22 mouse cellular contexts compared by ENCODE assay signal in the genomic region with DNA sequence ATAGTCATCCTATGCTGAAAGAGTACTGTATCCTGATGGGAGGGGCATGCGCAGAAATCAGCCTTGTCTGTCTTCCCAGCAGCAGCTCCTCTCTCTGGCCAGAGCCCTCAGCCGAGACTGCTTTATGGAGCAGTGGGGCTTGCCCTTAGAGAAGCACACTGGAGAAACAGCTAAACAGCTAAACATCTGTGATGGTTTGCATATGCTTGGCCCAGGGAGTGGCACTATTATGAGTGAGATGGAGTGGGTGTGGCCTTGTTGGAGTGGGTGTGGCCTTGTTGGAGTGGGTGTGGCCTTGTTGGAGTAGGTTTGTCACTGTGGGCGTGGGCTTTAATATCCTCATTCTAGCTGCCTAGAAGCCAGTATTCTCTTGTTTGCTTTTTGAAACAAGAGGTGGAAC. TPM values are rescaled to one million over a fixed set of nuclear protein-coding genes. Genes with fewer than 3 reads are reported as not detected.
A peak's percentile ranks its signal among the peaks of the same experiment; 100 is the strongest.
DNase-seq lines count a peak whose midpoint lies in the region; ATAC-seq and TF ChIP-seq lines count a peak whose summit lies in the region.
"Had no signal": no experiment of that assay in that cellular context is flagged by ENCODE, and none has a peak within 500 bp of the region (broad histone marks: within the 10 kb centered on the region; RNA-seq: fewer than 3 reads in every experiment).

No protein-coding gene starts in this region.

- H3K9ac ChIP-seq in lung, embryonic 14.5 days: no peak overlapping the region
- no peak overlapping the region for H3K9ac ChIP-seq in ES-Bruce4 (ENCODE audit: low read depth, poor library complexity, severe bottlenecking)
- no peak overlapping the region for H3K9ac ChIP-seq in forebrain, embryonic 13.5 days
- no peak overlapping the region for H3K9ac ChIP-seq in heart, embryonic 12.5 days
- H3K9ac ChIP-seq: embryonic facial prominence, embryonic 13.5 days; forebrain, embryonic 12.5 days; forebrain, postnatal 0 days; heart, embryonic 13.5 days; hindbrain, embryonic 15.5 days had no signal

- H3K27ac ChIP-seq in lung, embryonic 14.5 days (ENCODE audit: low read depth): no peak overlapping the region
- peak overlapping the region; percentile 92 for H3K27ac ChIP-seq in ES-Bruce4 (ENCODE audit: insufficient read depth, low read length)
- no peak overlapping the region for H3K27ac ChIP-seq in forebrain, embryonic 13.5 days
- no peak overlapping the region for H3K27ac ChIP-seq in heart, embryonic 12.5 days (ENCODE audit: poor library complexity, severe bottlenecking)
- H3K27ac ChIP-seq: embryonic facial prominence, embryonic 13.5 days; forebrain, embryonic 12.5 days; gastrocnemius, adult 2 months; heart, embryonic 13.5 days; hindbrain, embryonic 15.5 days had no signal

- no peaks in the 10 kb centered on the region for H3K36me3 ChIP-seq in lung, embryonic 14.5 days (ENCODE audit: insufficient read depth)
- H3K36me3 ChIP-seq in ES-Bruce4 (ENCODE audit: control insufficient read depth, insufficient read depth, low read length, poor library complexity, severe bottlenecking): no peaks in the 10 kb centered on the region
- H3K36me3 ChIP-seq in forebrain, embryonic 13.5 days (ENCODE audit: poor library complexity, severe bottlenecking): no peaks in the 10 kb centered on the region
- H3K36me3 ChIP-seq in heart, embryonic 12.5 days: no peaks in the 10 kb centered on the region
- H3K36me3 ChIP-seq: embryonic facial prominence, embryonic 13.5 days; forebrain, embryonic 12.5 days; G1E; heart, embryonic 13.5 days; hindbrain, embryonic 15.5 days had no signal

- TF ChIP-seq POLR2A in ES-Bruce4 (IDR thresholded peaks at IDR 0.05; ENCODE audit: insufficient read depth, low read length): no peak

- WGBS in lung, embryonic 14.5 days: 72% methylated on average over 3 of the region's 3 CpGs
- WGBS in forebrain, embryonic 13.5 days: 88% methylated on average over 3 of the region's 3 CpGs
- WGBS in heart, embryonic 12.5 days: 84% methylated on average over 3 of the region's 3 CpGs

- no peaks in the 10 kb centered on the region for H3K9me3 ChIP-seq in lung, embryonic 14.5 days (ENCODE audit: low read depth, low read length)
- peaks cover 40% of the 10 kb centered on the region for H3K9me3 ChIP-seq in ES-Bruce4 (replicated peaks; ENCODE audit: control insufficient read depth, insufficient read depth, low read length, poor library complexity, severe bottlenecking)
- no peaks in the 10 kb centered on the region for H3K9me3 ChIP-seq in forebrain, embryonic 13.5 days (replicated peaks)
- H3K9me3 ChIP-seq in heart, embryonic 12.5 days (replicated peaks): no peaks in the 10 kb centered on the region
- H3K9me3 ChIP-seq: embryonic facial prominence, embryonic 13.5 days; hindbrain, embryonic 15.5 days had no signal

- H3K4me3 ChIP-seq in lung, embryonic 14.5 days (ENCODE audit: low read depth, low read length): no peak overlapping the region
- H3K4me3 ChIP-seq in ES-Bruce4 (ENCODE audit: low read depth, low read length): no peak overlapping the region
- no peak overlapping the region for H3K4me3 ChIP-seq in forebrain, embryonic 13.5 days
- no peak overlapping the region for H3K4me3 ChIP-seq in heart, embryonic 12.5 days
- H3K4me3 ChIP-seq: embryonic facial prominence, embryonic 13.5 days; forebrain, embryonic 12.5 days; gastrocnemius, adult 2 months; heart, embryonic 13.5 days; hindbrain, embryonic 15.5 days had no signal

- peak; percentile 53; the same call in 1 of the 2 replicates for TF ChIP-seq EP300 in ES-Bruce4 (IDR thresholded peaks at IDR 0.05; ENCODE audit: insufficient read depth, low read depth, low read length)

- no peak for DNase-seq in lung, embryonic 14.5 days
- no peak for DNase-seq in lung, postnatal 14 days
- peak; percentile 23 for DNase-seq in NIH3T3 (ENCODE audit: low read depth)
- no peak for DNase-seq in frontal cortex, postnatal 36 days (ENCODE audit: low spot score in 2 of 2)
- DNase-seq: adrenal gland, postnatal 10 days; cerebellum, adult 11-12 months; cerebellum, adult 9-10 months; cerebellum, postnatal 25 days; forebrain, postnatal 0 days; gastrocnemius, adult 2 months; gastrocnemius, postnatal 25 days; heart, postnatal 36 days had no signal

- no peak for TF ChIP-seq CTCF in lung, embryonic 14.5 days (IDR thresholded peaks at IDR 0.05; ENCODE audit: low read depth)
- TF ChIP-seq CTCF in ES-Bruce4 (IDR thresholded peaks at IDR 0.05; ENCODE audit: low read depth, low read length): no peak

- H3K27me3 ChIP-seq in lung, embryonic 14.5 days (ENCODE audit: insufficient read depth, low read length): no peaks in the 10 kb centered on the region
- H3K27me3 ChIP-seq in ES-Bruce4 (ENCODE audit: control insufficient read depth, insufficient read depth, low read length, poor library complexity, severe bottlenecking): no peaks in the 10 kb centered on the region
- no peaks in the 10 kb centered on the region for H3K27me3 ChIP-seq in forebrain, embryonic 13.5 days
- no peaks in the 10 kb centered on the region for H3K27me3 ChIP-seq in heart, embryonic 12.5 days (replicated peaks)
- H3K27me3 ChIP-seq: embryonic facial prominence, embryonic 13.5 days; forebrain, embryonic 12.5 days; heart, embryonic 13.5 days; hindbrain, embryonic 15.5 days had no signal

- ATAC-seq in lung, embryonic 14.5 days (ENCODE audit: insufficient read depth): 0 out of 2 replicates have a peak, but pooled peaks have one; percentile 41
- 0 out of 2 replicates have a peak, but pooled peaks have one; percentile 32 for ATAC-seq in megakaryocyte, adult 5-6 weeks (ENCODE audit: poor library complexity, severe bottlenecking)
- ATAC-seq in forebrain, embryonic 13.5 days: no peak
- ATAC-seq in heart, embryonic 12.5 days (ENCODE audit: insufficient number of reproducible peaks, low FRiP score): no peak
- ATAC-seq: CD4-positive, CD25-positive, alpha-beta regulatory T cell, adult 4 months; forebrain, postnatal 0 days had no signal

- H3K4me2 ChIP-seq in lung, embryonic 14.5 days: no peak overlapping the region
- H3K4me2 ChIP-seq in forebrain, embryonic 13.5 days: no peak overlapping the region
- no peak overlapping the region for H3K4me2 ChIP-seq in heart, embryonic 12.5 days
- H3K4me2 ChIP-seq: embryonic facial prominence, embryonic 13.5 days; forebrain, embryonic 12.5 days; heart, embryonic 13.5 days; hindbrain, embryonic 15.5 days had no signal

- H3K4me1 ChIP-seq in lung, embryonic 14.5 days (ENCODE audit: insufficient read depth): no peaks in the 10 kb centered on the region; the same call in 1 of the 2 replicates
- H3K4me1 ChIP-seq in ES-Bruce4 (ENCODE audit: control insufficient read depth, insufficient read depth, low read length): peaks cover 5% of the 10 kb centered on the region
- peaks cover 11% of the 10 kb centered on the region; the same call in 1 of the 2 replicates for H3K4me1 ChIP-seq in forebrain, embryonic 13.5 days
- peaks cover 6% of the 10 kb centered on the region; the same call in 1 of the 2 replicates for H3K4me1 ChIP-seq in heart, embryonic 12.5 days (replicated peaks)
- H3K4me1 ChIP-seq: hindbrain, embryonic 15.5 days had no signal

RNA-seq across cellular contexts. Expression of a gene that starts 23.6 kb away (rescaled TPM):
- polyA plus RNA-seq in lung, embryonic 14.5 days (2014; fragmentation: Nextera tagmentation; extraction: Ambion mirVana): 7.6 and 8.1 TPM in 2 replicates
- 3.3 and 5.0 TPM in 2 replicates for polyA plus RNA-seq in ES-Bruce4 (2011; ENCODE audit: insufficient read depth, insufficient read length, low read depth, missing spikeins)
- total RNA-seq in megakaryocyte, adult 5-6 weeks (2015): 2.7 and 4.6 TPM in 2 replicates
- 2.3 and 3.5 TPM in 2 replicates for total RNA-seq in megakaryocyte, adult 5-6 weeks (2017)
- 8.4 and 8.8 TPM in 2 replicates for polyA plus RNA-seq in forebrain, embryonic 13.5 days (2015; fragmentation: Nextera tagmentation; extraction: Ambion mirVana)
- 7.9 and 8.2 TPM in 2 replicates for polyA plus RNA-seq in heart, embryonic 12.5 days (2016; fragmentation: Nextera tagmentation; extraction: Ambion mirVana)
- polyA plus RNA-seq: G1E had no signal

RNA-seq across cellular contexts. Expression of a gene that starts 36.6 kb away (rescaled TPM):
- polyA plus RNA-seq in lung, embryonic 14.5 days (2014; fragmentation: Nextera tagmentation; extraction: Ambion mirVana): 33.0 TPM in 2 replicates
- 14.4 and 15.8 TPM in 2 replicates for polyA plus RNA-seq in ES-Bruce4 (2011; ENCODE audit: insufficient read depth, insufficient read length, low read depth, missing spikeins)
- total RNA-seq in megakaryocyte, adult 5-6 weeks (2015): 33.0 and 33.3 TPM in 2 replicates
- total RNA-seq in megakaryocyte, adult 5-6 weeks (2017): 15.8 and 18.8 TPM in 2 replicates
- polyA plus RNA-seq in forebrain, embryonic 13.5 days (2015; fragmentation: Nextera tagmentation; extraction: Ambion mirVana): 19.6 and 23.4 TPM in 2 replicates
- 24.5 and 25.3 TPM in 2 replicates for polyA plus RNA-seq in heart, embryonic 12.5 days (2016; fragmentation: Nextera tagmentation; extraction: Ambion mirVana)
- total RNA-seq: G1E had no signal
- polyA plus RNA-seq: G1E had no signal

Comparison
In these comparisons a context has a peak if more than half of its experiments do, and no peak if none do; other contexts are left out.
1. ATAC-seq: peak in lung, embryonic 14.5 days (single experiment) and megakaryocyte, adult 5-6 weeks (single experiment); none in forebrain, embryonic 13.5 days (single experiment) and heart, embryonic 12.5 days (single experiment).